Mouse (Mus musculus) kidney, adult 2 months (tissue): ENCODE measurements around the gene Pknox2. TPM values are rescaled to one million over a fixed set of nuclear protein-coding genes. Genes with fewer than 3 reads are reported as not detected.

Experiments
- DNase-seq: peaks from one replicate; pipeline ENCODE4 v3.0.0; 2021
- H3K27ac ChIP-seq: fragments of 200-500 bp; 2 replicates; pipeline ENCODE4 v1.5.1; 2012; ENCODE audit warnings: low read depth, low read length, control low read depth, inconsistent platforms; ENCODE audit not compliant: insufficient read depth
- H3K27me3 ChIP-seq: fragments of 200-500 bp; replicated peaks from 2 replicates; pipeline ENCODE4 v1.6.1; 2012; ENCODE audit warnings: mild to moderate bottlenecking, moderate library complexity, low read length, inconsistent platforms; ENCODE audit not compliant: control insufficient read depth, insufficient read depth
- H3K36me3 ChIP-seq: fragments of 200-500 bp; 2 replicates; pipeline ENCODE4 v1.6.1; 2012; ENCODE audit warnings: mild to moderate bottlenecking, moderate library complexity, low read length, inconsistent platforms; ENCODE audit not compliant: control insufficient read depth, insufficient read depth
- H3K4me1 ChIP-seq: fragments of 200-500 bp; 2 replicates; pipeline ENCODE4 v1.6.1; 2011; ENCODE audit warnings: low read length; ENCODE audit not compliant: control insufficient read depth, insufficient read depth
- H3K4me3 ChIP-seq: fragments of 200-500 bp; 2 replicates; pipeline ENCODE4 v1.5.1; 2011; ENCODE audit warnings: mild to moderate bottlenecking, low read depth, low read length, control low read depth; ENCODE audit not compliant: insufficient read depth
- CTCF ChIP-seq: fragments of 200-500 bp; conservative IDR thresholded peaks from 2 replicates; pipeline ENCODE4 v1.5.1; 2011; ENCODE audit warnings: low read depth, mild to moderate bottlenecking, control low read depth, low read length, moderate library complexity, mixed read lengths; ENCODE audit not compliant: insufficient read depth, insufficient read length
- POLR2A ChIP-seq: fragments of 200-500 bp; IDR thresholded peaks from one replicate; pipeline ENCODE4 v1.6.1; 2011; ENCODE audit warnings: low read depth, low read length, control low read depth
- WGBS: fragments of 180-500 bp; shearing (Covaris S2); methylation state at CpG from one replicate; pipeline ENCODE4 v1.1.7; 2018; 5-methylcytosine and 5-hydroxymethylcytosine counted together
- polyA plus RNA-seq: library from polyadenylated mRNA; depleted of rRNA; stranded (reverse); fragments of >200 nt; gene quantifications from 2 replicates; pipeline ENCODE4 v1.2.3, GENCODE M21; 2012

Pknox2 gene
- polyA plus RNA-seq, 1 experiment, result 7.1 TPM

- no peak overlapping the region for H3K4me3 ChIP-seq
- no peak for TF ChIP-seq POLR2A
- no peak for TF ChIP-seq CTCF
- H3K4me1 ChIP-seq, result no peaks in the 10 kb centered on the region
- DNase-seq, result no peak
- no peak overlapping the region for H3K27ac ChIP-seq
- H3K36me3 ChIP-seq, result no peaks in the 10 kb centered on the region
- WGBS, result 88% methylated on average over 7 of the region's 7 CpGs
- no peaks in the 10 kb centered on the region for H3K27me3 ChIP-seq
Observed at GRCm38 (mm10) chr9:36894242-36894641, 253.0 kb downstream of the Pknox2 start.

GRCm38 (mm10) chr9:36893413-36893990, 253.7 kb downstream of the Pknox2 start:
- Histone ChIP-seq H3K36me3 (no peaks in the 10 kb centered on the region), H3K4me3 (no peak overlapping the region), H3K27ac (no peak overlapping the region), H3K27me3 (no peaks in the 10 kb centered on the region), H3K4me1 (no peaks in the 10 kb centered on the region)
- no peak for DNase-seq
- TF ChIP-seq POLR2A, result no peak
- 85% methylated on average over 6 of the region's 6 CpGs for WGBS

GRCm38 (mm10) chr9:36890552-36890951, 256.7 kb downstream of the Pknox2 start:
- no peaks in the 10 kb centered on the region for H3K4me1 ChIP-seq
- no peaks in the 10 kb centered on the region for H3K36me3 ChIP-seq
- H3K4me3 ChIP-seq, result no peak overlapping the region
- H3K27ac ChIP-seq, result no peak overlapping the region
- WGBS, result 43% methylated on average over 4 of the region's 4 CpGs
- peak; percentile 56 for TF ChIP-seq CTCF
- no peak for TF ChIP-seq POLR2A
- DNase-seq, result peak; percentile 3
- H3K27me3 ChIP-seq, result no peaks in the 10 kb centered on the region

GRCm38 (mm10) chr9:36885237-36885636, 262.0 kb downstream of the Pknox2 start:
- peak; percentile 18 for DNase-seq
- peak; percentile 51 for TF ChIP-seq CTCF
- no peak for TF ChIP-seq POLR2A
- no peaks in the 10 kb centered on the region for H3K27me3 ChIP-seq
- WGBS, result 59% methylated on average over 3 of the region's 3 CpGs
- H3K4me1 ChIP-seq, result no peaks in the 10 kb centered on the region
- H3K36me3 ChIP-seq, result no peaks in the 10 kb centered on the region
- no peak overlapping the region for H3K27ac ChIP-seq
- H3K4me3 ChIP-seq, result no peak overlapping the region

- WGBS, result 41% methylated on average over 3 of the region's 3 CpGs
- no peak for DNase-seq
- Histone ChIP-seq H3K27me3 (no peaks in the 10 kb centered on the region), H3K4me1 (no peaks in the 10 kb centered on the region), H3K4me3 (no peak overlapping the region), H3K36me3 (no peaks in the 10 kb centered on the region), H3K27ac (no peak overlapping the region)
- no peak for TF ChIP-seq POLR2A
- TF ChIP-seq CTCF, result no peak
Observed at GRCm38 (mm10) chr9:36883569-36883968, 263.6 kb downstream of the Pknox2 start.

GRCm38 (mm10) chr9:36882034-36882745, 265.0 kb downstream of the Pknox2 start:
- no peak for DNase-seq
- Histone ChIP-seq H3K27ac (no peak overlapping the region), H3K4me3 (no peak overlapping the region), H3K4me1 (no peaks in the 10 kb centered on the region), H3K36me3 (no peaks in the 10 kb centered on the region), H3K27me3 (no peaks in the 10 kb centered on the region)
- 41% methylated on average over 8 of the region's 8 CpGs for WGBS
- TF ChIP-seq CTCF (no peak), POLR2A (no peak)

- no peaks in the 10 kb centered on the region for H3K36me3 ChIP-seq
- H3K27ac ChIP-seq, result no peak overlapping the region
- no peak overlapping the region for H3K4me3 ChIP-seq
- 73% methylated on average over 5 of the region's 5 CpGs for WGBS
- H3K27me3 ChIP-seq, result no peaks in the 10 kb centered on the region
- no peaks in the 10 kb centered on the region for H3K4me1 ChIP-seq
- no peak for DNase-seq
- TF ChIP-seq CTCF, result no peak
- TF ChIP-seq POLR2A, result no peak
Observed at GRCm38 (mm10) chr9:36881615-36882014, 265.6 kb downstream of the Pknox2 start.

- Histone ChIP-seq H3K27me3 (no peaks in the 10 kb centered on the region), H3K36me3 (no peaks in the 10 kb centered on the region), H3K4me1 (no peaks in the 10 kb centered on the region), H3K27ac (no peak overlapping the region), H3K4me3 (no peak overlapping the region)
- DNase-seq, result no peak
- no peak for TF ChIP-seq CTCF
- TF ChIP-seq POLR2A, result no peak
Observed at GRCm38 (mm10) chr9:36876787-36877186, 270.4 kb downstream of the Pknox2 start.
